Mouse (Mus musculus): ENCODE measurements at regions not wholly inside any gene's neighbourhood (a gene's known extent, or its start where the extent isn't known, plus 50 kb on each side); places are given as distances from the start of the nearest gene placed in this dataset.

DNA sequence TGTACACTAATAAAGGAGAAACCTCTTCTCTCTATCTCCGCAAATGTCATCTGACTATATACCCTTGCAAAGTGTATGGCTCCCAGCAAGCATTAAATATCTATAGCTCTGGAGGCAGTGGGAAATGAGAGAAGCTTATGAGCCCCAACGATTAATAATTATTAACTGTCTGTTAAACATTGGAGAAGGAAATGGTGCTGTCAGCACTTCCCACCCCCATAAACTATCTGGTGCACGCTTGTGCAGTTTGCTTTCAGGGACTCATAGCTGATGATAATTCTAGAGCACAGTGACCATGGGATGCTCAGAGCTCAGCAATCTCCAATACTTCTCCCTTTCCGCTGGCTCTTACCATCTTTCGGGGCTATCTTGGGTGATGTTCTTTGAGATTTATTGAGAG, 541.2 kb downstream of the Grxcr1 start:
- TF ChIP-seq CTCF (IDR thresholded peaks at IDR 0.05; ENCODE audit: low read depth): no peak
- TF ChIP-seq EP300 (IDR thresholded peaks at IDR 0.05; ENCODE audit: low read depth): no peak
- no peak for DNase-seq (ENCODE audit: low read depth in 3 of 3, low spot score in 3 of 3)
- no peak overlapping the region for H3K9ac ChIP-seq (replicated peaks)
- H3K4me1 ChIP-seq (replicated peaks; ENCODE audit: control insufficient read depth in 2 of 2, insufficient read depth in 2 of 2, low read length in 1 of 2): no peaks in the 10 kb centered on the region
- WGBS (ENCODE audit: insufficient replicate concordance): 62% methylated on average over 5 of the region's 5 CpGs
- no peaks in the 10 kb centered on the region for H3K36me3 ChIP-seq (replicated peaks; ENCODE audit: control insufficient read depth, insufficient read depth, low read depth)
- H3K27ac ChIP-seq: no peak overlapping the region
- no peak for ATAC-seq (ENCODE audit: insufficient read depth)
- no peak overlapping the region for H3K4me2 ChIP-seq (ENCODE audit: low read depth)
- H3K9me3 ChIP-seq (ENCODE audit: control insufficient read depth, low read length): no peaks in the 10 kb centered on the region
- no peaks in the 10 kb centered on the region for H3K27me3 ChIP-seq (ENCODE audit: control insufficient read depth, insufficient read depth, low read length)
- H3K4me3 ChIP-seq (ENCODE audit: insufficient read depth in 1 of 2, low read depth in 2 of 2, low read length in 2 of 2): no peak overlapping the region

DNA sequence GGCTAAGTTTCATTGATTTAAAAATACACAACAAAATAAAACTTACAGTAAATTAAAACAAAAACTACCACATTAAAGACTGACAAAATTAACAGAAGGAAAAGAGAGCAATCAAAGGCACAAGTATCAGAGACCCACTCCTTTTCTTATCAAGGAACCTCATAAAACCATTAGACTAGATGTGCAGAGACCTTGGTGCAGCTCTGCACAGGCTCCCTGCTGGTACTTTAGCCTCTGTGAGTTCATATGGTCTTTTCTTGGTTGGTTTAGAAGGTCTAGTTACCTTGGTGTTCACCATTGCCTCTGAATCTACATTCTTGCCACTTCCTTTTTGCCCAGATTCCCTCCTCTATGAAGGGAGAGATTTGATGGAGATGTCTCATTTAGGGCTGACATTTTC, 544.2 kb downstream of the Grxcr1 start:
- no peaks in the 10 kb centered on the region for H3K9me3 ChIP-seq (ENCODE audit: control insufficient read depth, low read length)
- no peak overlapping the region for H3K9ac ChIP-seq (replicated peaks)
- H3K27ac ChIP-seq: no peak overlapping the region
- ATAC-seq (ENCODE audit: insufficient read depth): no peak
- no peak overlapping the region for H3K4me3 ChIP-seq (ENCODE audit: insufficient read depth in 1 of 2, low read depth in 2 of 2, low read length in 2 of 2)
- no peaks in the 10 kb centered on the region for H3K27me3 ChIP-seq (ENCODE audit: control insufficient read depth, insufficient read depth, low read length)
- no peaks in the 10 kb centered on the region for H3K36me3 ChIP-seq (replicated peaks; ENCODE audit: control insufficient read depth, insufficient read depth, low read depth)
- H3K4me2 ChIP-seq (ENCODE audit: low read depth): no peak overlapping the region
- H3K4me1 ChIP-seq (replicated peaks; ENCODE audit: control insufficient read depth in 2 of 2, insufficient read depth in 2 of 2, low read length in 1 of 2): no peaks in the 10 kb centered on the region
- TF ChIP-seq EP300 (IDR thresholded peaks at IDR 0.05; ENCODE audit: low read depth): no peak
- TF ChIP-seq CTCF (IDR thresholded peaks at IDR 0.05; ENCODE audit: low read depth): no peak
- DNase-seq (ENCODE audit: low read depth in 3 of 3, low spot score in 3 of 3): no peak

DNA sequence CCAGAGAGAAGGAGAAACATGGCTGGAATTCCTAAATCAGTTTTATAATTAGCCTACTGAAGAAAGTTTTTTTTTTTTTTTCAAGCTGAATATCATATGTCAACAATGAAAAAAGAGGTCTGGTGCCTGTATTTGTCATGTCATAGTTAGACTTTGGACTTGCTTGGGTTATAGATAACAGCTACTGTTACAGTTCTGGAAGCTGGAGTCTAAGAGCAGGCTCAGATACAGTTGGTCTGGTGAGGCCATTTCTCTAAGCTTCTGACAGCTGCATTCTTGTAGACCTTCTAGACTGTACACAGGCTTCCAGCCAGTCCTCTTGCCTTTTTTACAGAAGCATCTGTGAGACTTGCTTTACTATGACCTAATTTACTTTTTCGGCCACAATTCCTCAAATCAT, 546.9 kb downstream of the Grxcr1 start:
- H3K27ac ChIP-seq: no peak overlapping the region
- no peak for DNase-seq (ENCODE audit: low read depth in 3 of 3, low spot score in 3 of 3)
- no peak for ATAC-seq (ENCODE audit: insufficient read depth)
- H3K36me3 ChIP-seq (replicated peaks; ENCODE audit: control insufficient read depth, insufficient read depth, low read depth): no peaks in the 10 kb centered on the region
- H3K9me3 ChIP-seq (ENCODE audit: control insufficient read depth, low read length): no peaks in the 10 kb centered on the region
- TF ChIP-seq CTCF (IDR thresholded peaks at IDR 0.05; ENCODE audit: low read depth) (no peak), EP300 (IDR thresholded peaks at IDR 0.05; ENCODE audit: low read depth) (no peak)
- H3K27me3 ChIP-seq (ENCODE audit: control insufficient read depth, insufficient read depth, low read length): no peaks in the 10 kb centered on the region
- no peaks in the 10 kb centered on the region for H3K4me1 ChIP-seq (replicated peaks; ENCODE audit: control insufficient read depth in 2 of 2, insufficient read depth in 2 of 2, low read length in 1 of 2)
- H3K4me2 ChIP-seq (ENCODE audit: low read depth): no peak overlapping the region
- H3K9ac ChIP-seq (replicated peaks): no peak overlapping the region
- WGBS (ENCODE audit: insufficient replicate concordance): 41% methylated on average over 1 of the region's 1 CpGs
- H3K4me3 ChIP-seq (ENCODE audit: insufficient read depth in 1 of 2, low read depth in 2 of 2, low read length in 2 of 2): no peak overlapping the region

DNA sequence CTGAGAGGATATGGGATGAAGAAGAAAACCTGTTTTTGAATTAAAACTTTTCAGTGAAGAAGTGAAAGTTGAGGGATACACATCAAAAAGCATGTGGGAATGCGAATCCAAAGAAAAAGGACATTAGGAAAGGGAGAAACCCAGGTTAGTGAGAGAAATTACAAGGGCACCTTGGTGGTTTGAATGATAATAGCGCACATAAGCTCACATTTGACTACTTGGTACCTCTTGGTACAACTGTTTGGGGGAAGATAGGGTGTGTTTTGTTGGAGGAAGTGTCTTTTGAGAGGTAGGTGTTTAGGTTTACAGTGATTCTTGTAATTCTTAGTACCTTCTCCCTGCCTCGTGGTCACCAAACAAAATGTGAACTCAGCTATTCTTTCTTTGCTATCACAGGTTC, 560.8 kb downstream of the Grxcr1 start:
- TF ChIP-seq EP300 (IDR thresholded peaks at IDR 0.05; ENCODE audit: low read depth): no peak
- TF ChIP-seq CTCF (IDR thresholded peaks at IDR 0.05; ENCODE audit: low read depth): no peak
- Histone ChIP-seq H3K27ac (no peak overlapping the region), H3K36me3 (replicated peaks; ENCODE audit: control insufficient read depth, insufficient read depth, low read depth) (no peaks in the 10 kb centered on the region), H3K4me2 (ENCODE audit: low read depth) (no peak overlapping the region), H3K4me3 (ENCODE audit: insufficient read depth in 1 of 2, low read depth in 2 of 2, low read length in 2 of 2) (no peak overlapping the region), H3K27me3 (ENCODE audit: control insufficient read depth, insufficient read depth, low read length) (no peaks in the 10 kb centered on the region), H3K4me1 (replicated peaks; ENCODE audit: control insufficient read depth in 2 of 2, insufficient read depth in 2 of 2, low read length in 1 of 2) (no peaks in the 10 kb centered on the region), H3K9me3 (ENCODE audit: control insufficient read depth, low read length) (no peaks in the 10 kb centered on the region), H3K9ac (replicated peaks) (no peak overlapping the region)
- ATAC-seq (ENCODE audit: insufficient read depth) (no peak), DNase-seq (ENCODE audit: low read depth in 3 of 3, low spot score in 3 of 3) (no peak)
- WGBS (ENCODE audit: insufficient replicate concordance): 43% methylated on average over 3 of the region's 3 CpGs

DNA sequence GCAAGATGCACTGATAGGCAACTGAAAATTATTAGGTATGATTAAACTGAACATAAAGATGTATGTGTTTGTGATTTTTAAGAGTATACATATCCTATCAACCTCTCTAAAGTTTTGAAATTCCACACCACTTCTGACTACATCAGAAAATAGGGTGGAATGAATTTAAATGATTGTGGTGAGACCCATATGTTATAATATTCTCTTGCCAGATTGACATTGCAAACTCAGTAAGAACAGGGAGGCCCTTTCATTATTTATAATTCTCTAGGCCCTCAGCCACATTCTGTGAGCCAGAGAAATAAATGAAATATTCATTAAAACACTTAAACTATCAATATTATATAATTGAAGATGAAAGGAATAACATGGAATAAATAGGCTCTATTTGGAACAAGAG, 586.8 kb downstream of the Grxcr1 start:
- H3K27me3 ChIP-seq (ENCODE audit: control insufficient read depth, insufficient read depth, low read length): no peaks in the 10 kb centered on the region
- H3K4me1 ChIP-seq (replicated peaks; ENCODE audit: control insufficient read depth in 2 of 2, insufficient read depth in 2 of 2, low read length in 1 of 2): no peaks in the 10 kb centered on the region
- DNase-seq (ENCODE audit: low read depth in 3 of 3, low spot score in 3 of 3): no peak
- H3K4me3 ChIP-seq (ENCODE audit: insufficient read depth in 1 of 2, low read depth in 2 of 2, low read length in 2 of 2): no peak overlapping the region
- no peak overlapping the region for H3K4me2 ChIP-seq (ENCODE audit: low read depth)
- H3K9ac ChIP-seq (replicated peaks): no peak overlapping the region
- H3K27ac ChIP-seq: no peak overlapping the region
- no peaks in the 10 kb centered on the region for H3K9me3 ChIP-seq (ENCODE audit: control insufficient read depth, low read length)
- no peak for TF ChIP-seq EP300 (IDR thresholded peaks at IDR 0.05; ENCODE audit: low read depth)
- no peak for ATAC-seq (ENCODE audit: insufficient read depth)
- no peaks in the 10 kb centered on the region for H3K36me3 ChIP-seq (replicated peaks; ENCODE audit: control insufficient read depth, insufficient read depth, low read depth)

DNA sequence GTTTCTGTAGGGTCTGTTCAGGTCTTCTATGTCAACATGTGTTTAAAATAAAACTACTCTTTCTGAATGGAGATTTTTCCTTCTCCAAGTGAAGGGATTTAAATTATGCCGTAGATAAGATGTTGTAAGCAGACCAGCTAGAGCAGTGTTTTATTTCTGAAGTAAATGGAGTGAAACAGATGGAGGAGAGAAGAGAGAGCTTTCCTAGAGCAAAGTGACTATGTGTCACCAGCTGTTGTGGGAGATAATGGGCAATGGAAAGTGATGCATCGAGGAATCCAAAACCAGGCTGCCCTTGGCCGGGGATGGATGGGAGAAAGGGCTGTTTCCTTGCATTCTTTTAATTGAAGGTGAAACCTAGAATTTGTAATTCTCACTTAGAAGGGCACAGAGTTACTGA, 603.8 kb downstream of the Grxcr1 start:
- WGBS (ENCODE audit: insufficient replicate concordance): 76% methylated on average over 3 of the region's 3 CpGs
- Histone ChIP-seq H3K4me3 (ENCODE audit: insufficient read depth in 1 of 2, low read depth in 2 of 2, low read length in 2 of 2) (no peak overlapping the region), H3K36me3 (replicated peaks; ENCODE audit: control insufficient read depth, insufficient read depth, low read depth) (no peaks in the 10 kb centered on the region), H3K9ac (replicated peaks) (no peak overlapping the region), H3K4me1 (replicated peaks; ENCODE audit: control insufficient read depth in 2 of 2, insufficient read depth in 2 of 2, low read length in 1 of 2) (no peaks in the 10 kb centered on the region), H3K27me3 (ENCODE audit: control insufficient read depth, insufficient read depth, low read length) (no peaks in the 10 kb centered on the region), H3K9me3 (ENCODE audit: control insufficient read depth, low read length) (no peaks in the 10 kb centered on the region), H3K27ac (no peak overlapping the region), H3K4me2 (ENCODE audit: low read depth) (no peak overlapping the region)
- ATAC-seq (ENCODE audit: insufficient read depth) (no peak), DNase-seq (ENCODE audit: low read depth in 3 of 3, low spot score in 3 of 3) (no peak)
- TF ChIP-seq EP300 (IDR thresholded peaks at IDR 0.05; ENCODE audit: low read depth) (no peak), CTCF (IDR thresholded peaks at IDR 0.05; ENCODE audit: low read depth) (no peak)
